Mouse (Mus musculus): Measurements from ENCODE around the gene Il24.

Il24 gene

GRCm38 (mm10) chr1:130849530-130850214 is 37.6 kb downstream of the Il24 start:
- WGBS = 56% methylated on average over 10 of the region's 10 CpGs

DNA sequence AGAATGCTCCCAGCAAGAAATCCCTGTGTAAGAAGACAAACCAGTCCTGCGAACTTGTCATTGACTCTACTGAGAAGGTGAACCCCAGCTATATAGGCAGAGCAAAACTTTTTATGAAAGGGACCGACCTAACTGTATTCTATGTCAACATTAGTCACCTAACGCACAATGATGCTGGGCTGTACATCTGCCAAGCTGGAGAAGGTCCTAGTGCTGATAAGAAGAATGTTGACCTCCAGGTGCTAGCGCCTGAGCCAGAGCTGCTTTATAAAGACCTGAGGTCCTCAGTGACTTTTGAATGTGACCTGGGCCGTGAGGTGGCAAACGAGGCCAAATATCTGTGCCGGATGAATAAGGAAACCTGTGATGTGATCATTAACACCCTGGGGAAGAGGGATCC is 42.7 kb downstream of the Il24 start:
- WGBS = 96% methylated on average over 7 of the region's 7 CpGs

- WGBS = 91% methylated on average over 7 of the region's 7 CpGs
Measured at GRCm38 (mm10) chr1:130841621-130842020, 45.6 kb downstream of the Il24 start.

DNA sequence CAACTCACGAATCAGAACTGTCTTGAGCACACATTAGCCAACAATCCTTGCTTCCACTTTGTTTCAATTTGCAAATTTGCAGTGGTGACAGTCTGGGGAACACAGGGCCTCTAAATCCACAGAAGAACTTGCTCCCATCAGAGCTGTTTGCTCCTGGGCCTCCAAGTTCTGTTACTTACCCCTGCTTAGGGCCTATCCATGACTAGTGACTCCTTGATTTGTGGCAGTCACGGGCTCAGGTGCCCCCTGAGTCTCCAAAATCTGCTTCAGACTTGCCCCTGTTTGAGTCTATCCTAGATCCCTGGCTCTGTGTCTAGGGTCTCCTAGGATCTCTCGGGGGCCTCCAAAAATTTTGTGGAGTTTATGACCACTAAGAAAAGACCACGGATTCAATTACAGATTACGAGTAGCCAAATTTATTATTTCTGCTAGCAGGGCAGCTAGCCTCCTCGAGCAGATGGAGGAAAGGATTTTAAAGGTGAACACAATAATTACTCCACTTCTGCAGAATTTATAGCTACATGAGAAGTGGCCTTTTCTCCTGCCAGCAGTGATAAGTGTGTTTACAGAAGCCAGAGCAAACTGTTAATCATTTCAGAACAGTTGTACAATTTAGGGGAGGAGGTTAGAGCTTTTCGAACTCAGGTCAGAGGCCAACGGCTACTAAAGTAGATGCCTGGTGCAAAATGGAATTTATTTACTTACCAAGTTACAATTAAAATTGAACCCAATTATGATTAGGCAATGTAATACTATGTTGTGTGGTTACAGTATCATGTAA is 46.5 kb downstream of the Il24 start:
- WGBS = 87% methylated on average over 8 of the region's 8 CpGs

DNA sequence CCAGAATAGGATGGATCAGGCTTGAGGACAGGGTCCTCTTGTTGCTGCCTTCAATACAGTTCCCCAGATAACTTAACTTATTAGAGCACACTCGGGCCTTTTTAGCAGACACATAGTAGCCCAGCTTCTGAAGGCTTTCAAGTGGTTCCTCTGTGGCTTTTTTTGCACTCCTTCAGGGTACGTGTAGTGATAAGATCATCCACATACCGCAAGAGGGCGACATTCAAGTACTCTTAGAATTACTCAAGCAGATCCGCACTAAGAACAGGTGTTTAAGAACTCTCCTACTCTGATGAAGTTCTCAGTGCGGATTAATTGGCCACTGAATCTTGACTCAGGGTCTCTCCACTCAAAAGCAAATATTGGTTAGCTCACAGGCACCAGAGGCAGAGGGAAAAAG is 49.0 kb downstream of the Il24 start:
- 63% methylated on average over 6 of the region's 6 CpGs for WGBS

DNA sequence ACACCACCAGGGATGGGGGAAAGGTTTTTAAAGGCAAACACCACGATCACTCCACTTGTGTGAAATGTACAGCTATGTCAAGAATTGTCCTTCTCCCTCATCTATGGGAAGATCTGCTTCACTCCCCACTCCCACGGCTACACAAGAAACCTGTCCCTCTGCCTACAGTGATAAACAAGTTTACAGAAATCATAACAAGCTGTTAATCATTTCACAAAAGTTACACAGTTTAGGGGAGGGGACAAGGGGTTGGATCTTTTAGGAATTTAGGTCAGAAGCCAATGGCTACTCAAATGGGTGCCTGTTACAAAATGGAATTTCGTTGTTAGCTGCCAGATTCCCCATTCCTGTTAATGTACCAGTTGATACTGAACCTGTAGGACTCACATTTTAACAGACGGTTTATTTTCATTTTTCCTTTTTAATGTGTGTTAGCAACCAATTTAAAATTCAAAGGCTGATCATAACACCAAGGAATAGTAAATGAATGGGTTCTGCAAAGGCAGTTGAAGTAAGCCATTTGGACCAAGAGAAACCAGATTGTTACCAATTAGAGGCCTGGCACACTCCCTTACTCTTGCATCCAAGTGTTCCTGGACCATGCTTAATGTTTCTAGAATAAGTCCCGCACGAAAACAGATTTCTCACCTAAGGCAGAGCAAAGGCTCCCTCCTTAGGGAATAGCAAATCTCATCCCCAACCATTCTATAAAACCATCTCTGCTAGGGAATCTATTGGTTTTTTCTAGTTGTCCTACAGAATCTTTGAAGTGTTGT is 51.9 kb downstream of the Il24 start:
- WGBS = 50% methylated on average over 6 of the region's 6 CpGs

GRCm38 (mm10) chr1:130832230-130833149 is 54.8 kb downstream of the Il24 start:
- WGBS = 82% methylated on average over 5 of the region's 5 CpGs

Data from cerebral cortex, adult 2 months (tissue).